Mouse (Mus musculus) mouse embryonic stem cell (cell line): Measurements from ENCODE around the gene Clec2e.

ENCODE experiments used
- in situ Hi-C, 2 experiments: fragments of 300-500 bp; cut with MboI; formaldehyde crosslinking; loops; 1 replicate in 1 of 2; 3 replicates in 1 of 2; pipeline ENCODE4 v1.14.3; 2019 to 2020; ENCODE audit warnings: low sequenced_read_pairs in 2 of 2, low pct_unique_long_range_greater_than_20kb in 1 of 2, mixed read lengths in 1 of 2; ENCODE audit not compliant: unreplicated experiment in 1 of 2

Gene Clec2e

GRCm38 (mm10) chr6:129066530-129066929 lies 34.2 kb downstream of the Clec2e start:
- in situ Hi-C loops: no loop called here

DNA sequence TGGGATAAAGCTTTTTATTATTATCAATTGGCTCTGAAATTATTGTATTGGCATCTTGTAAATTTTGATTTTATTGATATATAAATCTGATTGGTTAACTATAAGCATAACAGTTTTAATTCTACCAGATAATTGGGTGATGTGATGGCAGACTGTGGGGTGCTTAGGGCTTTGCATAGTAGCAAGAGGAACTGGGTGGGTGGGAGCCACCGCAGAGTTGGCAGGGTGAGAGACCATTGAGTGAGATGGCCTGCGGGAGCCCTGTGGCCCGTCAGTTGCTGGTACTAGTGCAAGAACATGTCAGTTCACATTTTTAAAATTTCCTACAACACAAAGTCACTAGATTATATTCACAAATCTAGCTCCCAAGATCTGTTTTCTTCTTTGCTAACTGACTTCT lies 34.9 kb downstream of the Clec2e start:
- in situ Hi-C loops: no loop called here

DNA sequence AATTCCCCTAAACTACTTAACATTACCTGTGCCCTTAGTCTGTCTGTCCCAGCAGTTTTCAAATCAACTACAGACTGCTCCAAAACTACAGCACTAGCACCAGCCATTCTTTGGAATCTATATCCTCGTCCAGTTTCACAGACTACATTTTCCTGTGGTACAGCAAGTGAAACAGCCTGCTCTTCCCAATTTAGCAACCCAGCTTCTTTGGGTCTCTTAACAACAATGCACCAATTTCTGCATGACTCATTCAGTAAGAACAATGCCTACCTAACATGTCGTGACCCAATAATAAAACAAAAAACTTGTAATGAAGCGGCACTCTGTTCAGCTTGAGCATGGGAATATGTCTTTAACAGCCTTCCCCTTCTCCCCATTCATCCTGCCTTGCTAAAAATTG lies 35.3 kb downstream of the Clec2e start:
- in situ Hi-C loops: no loop called here

DNA sequence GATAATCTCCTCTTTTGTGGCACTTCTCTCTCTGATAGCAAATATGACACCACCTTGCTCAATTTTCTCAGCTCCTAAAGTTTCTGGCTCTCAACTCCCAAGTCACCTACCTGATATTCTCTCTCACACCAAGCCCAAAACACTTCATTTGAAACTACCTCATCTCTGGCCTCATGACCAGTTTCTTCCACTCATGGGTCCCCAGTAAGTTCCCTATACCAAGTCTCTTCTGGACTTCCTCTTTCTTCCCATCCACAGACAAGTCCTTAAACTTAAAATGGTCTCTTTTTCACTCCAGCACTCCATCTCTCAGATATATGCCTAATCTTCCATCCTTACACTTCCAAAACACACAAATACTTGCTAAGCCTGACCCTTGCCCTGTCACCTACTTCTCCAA lies 42.7 kb downstream of the Clec2e start:
- in situ Hi-C loops: no loop called here

DNA sequence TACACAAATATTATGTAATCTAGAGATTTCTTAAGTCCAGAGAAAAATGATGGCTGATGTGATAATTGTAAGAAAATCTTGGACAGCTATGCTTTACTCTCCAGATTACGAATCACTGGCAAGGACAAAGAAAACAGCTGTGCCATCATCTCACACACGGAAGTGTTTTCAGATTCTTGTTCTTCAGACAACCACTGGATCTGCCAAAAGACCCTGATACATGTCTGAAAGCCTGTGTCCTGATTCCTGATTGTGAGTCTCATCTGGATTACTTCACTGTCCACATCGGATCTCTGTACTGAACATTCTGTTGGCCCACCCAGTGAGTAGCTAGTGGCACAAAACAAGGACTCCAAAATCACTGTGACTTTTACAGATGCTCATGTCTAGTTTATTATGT lies 44.5 kb downstream of the Clec2e start:
- in situ Hi-C loops: no loop called here

GRCm38 (mm10) chr6:129051731-129052130 lies 49.0 kb downstream of the Clec2e start:
- in situ Hi-C loops: no loop called here

- in situ Hi-C loops: no loop called here
Observed at GRCm38 (mm10) chr6:129051086-129051485, 49.6 kb downstream of the Clec2e start.

DNA sequence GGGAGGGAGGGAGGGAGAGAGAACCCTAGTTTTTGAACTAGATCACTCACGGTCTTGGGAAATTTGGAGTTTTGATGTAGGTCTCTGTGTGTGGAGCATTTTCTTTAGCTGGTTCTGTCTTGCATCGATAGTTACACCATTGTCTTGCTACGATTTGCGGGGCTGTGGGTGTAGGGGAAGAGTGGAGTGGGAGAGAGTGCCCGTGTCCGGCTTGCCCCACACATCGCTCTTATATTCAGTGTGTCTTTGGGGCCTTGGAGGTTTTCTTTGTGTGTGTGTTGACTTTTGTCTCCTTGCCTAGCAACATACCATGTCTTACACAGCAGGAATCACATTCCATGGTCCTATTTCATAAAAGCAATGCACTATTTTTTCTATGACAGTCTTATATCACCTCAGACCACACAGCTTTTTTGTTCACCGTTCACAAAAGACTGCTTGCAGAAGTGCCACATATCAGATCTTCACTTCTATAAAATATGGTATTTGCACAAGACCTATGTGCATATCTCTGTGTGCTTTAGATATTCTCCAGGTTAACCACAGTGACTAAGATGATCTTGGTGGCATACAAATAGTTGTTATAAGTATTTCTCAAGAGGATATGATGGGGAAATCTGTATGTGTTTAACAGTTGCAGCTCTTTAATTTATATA lies 51.0 kb downstream of the Clec2e start:
- in situ Hi-C loops: loop anchor here in 1 of 2 experiments (25.0 kb wide), 1 partner anchor 188 kb away; no protein-coding TSS in a partner anchor

DNA sequence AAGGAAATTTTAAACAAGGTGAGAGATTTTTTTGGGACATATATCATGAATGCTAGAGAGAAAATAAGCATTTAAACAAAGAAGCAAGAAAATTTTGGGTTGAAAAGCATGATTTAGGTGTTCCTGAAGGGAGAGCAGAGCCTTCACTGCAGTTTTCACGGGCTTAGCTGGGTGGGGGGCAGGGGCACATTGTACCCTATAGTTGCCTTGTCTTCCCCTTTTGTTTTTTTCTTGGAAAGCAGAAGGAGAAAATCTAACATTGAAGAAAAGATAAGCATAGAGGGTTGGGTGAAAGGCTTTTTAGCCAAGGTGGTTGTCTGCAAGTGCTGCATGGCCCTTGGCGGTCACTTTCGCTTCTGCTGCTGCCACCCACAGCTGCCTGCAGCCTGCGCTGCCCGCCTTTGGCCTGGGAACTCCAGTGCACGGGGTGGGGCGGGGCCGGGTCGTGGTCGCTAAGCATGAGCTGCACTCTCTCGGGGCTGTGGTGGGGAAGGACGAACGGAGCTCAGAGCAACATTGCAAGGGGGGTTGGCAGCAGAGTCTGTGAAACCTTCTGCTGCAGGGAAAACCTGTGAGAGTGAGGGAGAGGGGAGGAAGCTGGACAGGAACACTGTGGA lies 51.7 kb downstream of the Clec2e start:
- in situ Hi-C loops: loop anchor here in 1 of 2 experiments (25.0 kb wide), 1 partner anchor 188 kb away; no protein-coding TSS in a partner anchor

DNA sequence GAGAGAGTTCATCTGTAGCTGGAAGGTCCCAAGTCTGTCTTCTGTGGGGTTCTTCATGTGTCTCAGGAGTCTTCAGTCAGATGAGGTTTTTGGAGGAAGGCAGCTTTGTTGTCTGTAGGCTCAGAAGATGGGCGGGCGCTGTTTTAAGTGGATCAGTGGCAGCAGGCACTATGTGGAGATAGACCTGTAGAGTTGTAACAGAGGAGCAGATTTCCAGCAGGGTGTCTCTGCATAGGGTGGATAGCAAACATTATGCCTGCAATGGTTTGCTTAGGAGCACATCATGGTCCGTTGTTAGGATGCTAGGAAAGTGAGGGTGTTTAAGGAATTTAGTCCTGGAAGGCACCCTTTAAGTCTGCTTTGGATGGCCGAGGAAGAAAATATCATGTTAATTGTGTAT lies 52.3 kb downstream of the Clec2e start:
- in situ Hi-C loops: loop anchor here in 1 of 2 experiments (25.0 kb wide), 1 partner anchor 189 kb away; no protein-coding TSS in a partner anchor

DNA sequence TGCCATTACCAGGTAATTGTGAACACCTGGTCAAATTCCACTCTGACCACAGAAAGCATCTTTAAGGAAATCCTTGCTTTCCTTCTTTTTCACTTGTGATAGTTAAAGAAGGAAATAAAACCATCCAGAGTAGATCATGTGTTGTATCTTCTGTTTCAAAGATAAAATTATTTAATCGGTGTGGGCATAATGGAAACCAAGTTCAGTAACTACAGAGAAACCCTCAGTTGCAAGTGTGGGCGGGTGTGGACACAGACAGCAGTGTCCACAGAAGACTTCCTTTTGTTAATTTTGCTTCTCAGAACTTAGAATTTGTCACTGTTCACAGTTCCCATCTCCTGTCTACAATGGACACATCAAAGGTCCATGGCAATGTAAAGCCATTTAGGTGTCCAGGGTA lies 55.1 kb downstream of the Clec2e start, which contains the start of gene Klrb1f:
Klrb1f (plus strand) TSS at position 301 of the 400 bp plus-strand sequence.
- in situ Hi-C loops: loop anchor here in 1 of 2 experiments (25.0 kb wide), 1 partner anchor 192 kb away; no protein-coding TSS in a partner anchor

DNA sequence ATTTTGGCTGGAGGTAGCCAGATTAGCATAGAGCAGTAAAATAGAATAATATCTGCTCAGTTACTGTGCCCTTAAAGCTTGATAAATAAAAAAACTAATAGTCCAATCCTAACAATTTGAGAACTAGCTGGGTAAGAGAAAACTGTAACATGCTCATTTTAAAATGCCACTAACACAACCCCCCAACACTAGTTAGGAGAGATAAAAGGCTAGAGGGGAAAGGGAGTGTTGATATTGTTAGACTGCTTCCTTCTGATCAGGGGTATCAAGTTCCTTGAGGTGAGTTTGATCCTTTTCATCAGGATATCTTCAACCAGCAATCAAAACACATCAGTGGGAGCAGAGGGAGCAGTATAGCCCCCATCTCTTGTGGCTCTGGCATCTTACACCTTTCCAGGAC lies 58.2 kb downstream of the Clec2e start:
- in situ Hi-C loops: loop anchor here in 1 of 2 experiments (25.0 kb wide), 1 partner anchor 195 kb away; no protein-coding TSS in a partner anchor
